8 mouse cellular contexts compared by ENCODE assay signal in genomic region chr9:99846820-99847219, GRCm38 (mm10). TPM values are rescaled to one million over a fixed set of nuclear protein-coding genes. Genes with fewer than 3 reads are reported as not detected.
DNase-seq lines count a peak whose midpoint lies in the region; ATAC-seq and TF ChIP-seq lines count a peak whose summit lies in the region.
"Had no signal": no experiment of that assay in that cellular context is flagged by ENCODE, and none has a peak within 500 bp of the region (broad histone marks: within the 10 kb centered on the region; RNA-seq: fewer than 3 reads in every experiment).

No protein-coding gene starts in this region.

- H3K27ac ChIP-seq in ES-Bruce4 (ENCODE audit: insufficient read depth, low read length) = no peak overlapping the region
- no peak overlapping the region for H3K27ac ChIP-seq in lung, embryonic 16.5 days (ENCODE audit: low read length)

- CTCF ChIA-PET in Patski (lab: Charles Lee) = interaction anchor here (0.6 to 1.5 kb wide), 7 partner anchors 9 to 602 kb away, joined by 3 to 5 read pairs (median 3); no protein-coding TSS in a partner anchor

- H3K4me2 ChIP-seq in lung, embryonic 16.5 days (ENCODE audit: low read depth, low read length) = no peak overlapping the region

- no peaks in the 10 kb centered on the region for H3K36me3 ChIP-seq in ES-Bruce4 (ENCODE audit: control insufficient read depth, insufficient read depth, low read length, poor library complexity, severe bottlenecking)
- H3K36me3 ChIP-seq in lung, embryonic 16.5 days (ENCODE audit: control insufficient read depth, insufficient read depth, low read length) = no peaks in the 10 kb centered on the region

- no peaks in the 10 kb centered on the region for H3K9me3 ChIP-seq in ES-Bruce4 (replicated peaks; ENCODE audit: control insufficient read depth, insufficient read depth, low read length, poor library complexity, severe bottlenecking)
- no peaks in the 10 kb centered on the region for H3K9me3 ChIP-seq in lung, embryonic 16.5 days (ENCODE audit: control insufficient read depth, low read length)

- H3K27me3 ChIP-seq in ES-Bruce4 (ENCODE audit: control insufficient read depth, insufficient read depth, low read length, poor library complexity, severe bottlenecking) = no peaks in the 10 kb centered on the region
- peaks cover 9% of the 10 kb centered on the region for H3K27me3 ChIP-seq in Patski
- no peaks in the 10 kb centered on the region for H3K27me3 ChIP-seq in lung, embryonic 16.5 days (ENCODE audit: control insufficient read depth, insufficient read depth, low read depth, low read length)

- in situ Hi-C loops in Patski (cut with MboI; ENCODE audit: low pct_unique_long_range_greater_than_20kb) = loop anchor here (5.0 kb wide), 1 partner anchor 535 kb away; no protein-coding TSS in a partner anchor

- no peak for TF ChIP-seq POLR2A in ES-Bruce4 (IDR thresholded peaks at IDR 0.05; ENCODE audit: insufficient read depth, low read length)

- H3K4me1 ChIP-seq in ES-Bruce4 (ENCODE audit: control insufficient read depth, insufficient read depth, low read length) = no peaks in the 10 kb centered on the region
- H3K4me1 ChIP-seq in lung, embryonic 16.5 days (replicated peaks; ENCODE audit: control insufficient read depth, insufficient read depth, low read length) = no peaks in the 10 kb centered on the region

- under 1% methylated on average over 4 of the region's 4 CpGs for WGBS in lung, embryonic 16.5 days

- no peak for DNase-seq in Patski (ENCODE audit: low read depth, low spot score)
- peak; percentile 61 to 83 for DNase-seq in cerebellum, postnatal 25 days
- peak; percentile 78 for DNase-seq in gastrocnemius, postnatal 10 days
- peak; percentile 76 for DNase-seq in layer of hippocampus, adult 11-12 months (ENCODE audit: low spot score)
- peak; percentile 24 for DNase-seq in skeletal muscle tissue, adult 2 months (ENCODE audit: low read depth, low spot score)

- H3K4me3 ChIP-seq in ES-Bruce4 (ENCODE audit: low read depth, low read length) = no peak overlapping the region
- no peak overlapping the region for H3K4me3 ChIP-seq in lung, embryonic 16.5 days (ENCODE audit: low read length)

- TF ChIP-seq EP300 in ES-Bruce4 (IDR thresholded peaks at IDR 0.05; ENCODE audit: insufficient read depth, low read depth, low read length) = no peak

- no peak overlapping the region for H3K9ac ChIP-seq in ES-Bruce4 (ENCODE audit: low read depth, poor library complexity, severe bottlenecking)
- H3K9ac ChIP-seq in lung, embryonic 16.5 days (ENCODE audit: low read length) = no peak overlapping the region

- TF ChIP-seq CTCF in ES-Bruce4 (IDR thresholded peaks at IDR 0.05; ENCODE audit: low read depth, low read length) = peak; percentile 83
- peak; percentile 89 for TF ChIP-seq CTCF in Patski (IDR thresholded peaks at IDR 0.05)

- POLR2A ChIA-PET in Patski (lab: Charles Lee) = no interaction called here

- ATAC-seq in Patski = peak; percentile 73
- peak; percentile 52; the same call in 1 of the 2 replicates for ATAC-seq in lung, embryonic 16.5 days (ENCODE audit: low read depth)

RNA-seq across cellular contexts. Expression of gene Sox14, which starts 29.1 kb away (rescaled TPM):
- polyA plus RNA-seq in ES-Bruce4 (2011; ENCODE audit: insufficient read depth, insufficient read length, low read depth, missing spikeins) = not detected in 2 replicates
- polyA plus RNA-seq in Patski (2021) = not detected
- total RNA-seq in gastrocnemius, postnatal 10 days (2021) = not detected
- polyA plus RNA-seq in lung, embryonic 16.5 days (2015; fragmentation: Nextera tagmentation; extraction: Ambion mirVana) = not detected in 2 replicates
- polyA plus RNA-seq: liver, embryonic 16.5 days had no signal
